Mouse (Mus musculus): ENCODE results near the gene Tox2. TPM values are rescaled to one million over a fixed set of nuclear protein-coding genes. Genes with fewer than 3 reads are reported as not detected.

Tox2 gene
- total RNA-seq (2021) = 1 to 10 TPM; 2.4 to 2.6 TPM
- long read RNA-seq, experiment 1, partial matches to known transcripts = 2 of 3 reads
- long read RNA-seq, experiment 1, other reads (novel, unspliced or antisense) = 1 of 3 reads
- long read RNA-seq, experiment 2, partial matches to known transcripts = 1 of 4 reads
- long read RNA-seq, experiment 2, other reads (novel, unspliced or antisense) = 2 of 4 reads

DNA sequence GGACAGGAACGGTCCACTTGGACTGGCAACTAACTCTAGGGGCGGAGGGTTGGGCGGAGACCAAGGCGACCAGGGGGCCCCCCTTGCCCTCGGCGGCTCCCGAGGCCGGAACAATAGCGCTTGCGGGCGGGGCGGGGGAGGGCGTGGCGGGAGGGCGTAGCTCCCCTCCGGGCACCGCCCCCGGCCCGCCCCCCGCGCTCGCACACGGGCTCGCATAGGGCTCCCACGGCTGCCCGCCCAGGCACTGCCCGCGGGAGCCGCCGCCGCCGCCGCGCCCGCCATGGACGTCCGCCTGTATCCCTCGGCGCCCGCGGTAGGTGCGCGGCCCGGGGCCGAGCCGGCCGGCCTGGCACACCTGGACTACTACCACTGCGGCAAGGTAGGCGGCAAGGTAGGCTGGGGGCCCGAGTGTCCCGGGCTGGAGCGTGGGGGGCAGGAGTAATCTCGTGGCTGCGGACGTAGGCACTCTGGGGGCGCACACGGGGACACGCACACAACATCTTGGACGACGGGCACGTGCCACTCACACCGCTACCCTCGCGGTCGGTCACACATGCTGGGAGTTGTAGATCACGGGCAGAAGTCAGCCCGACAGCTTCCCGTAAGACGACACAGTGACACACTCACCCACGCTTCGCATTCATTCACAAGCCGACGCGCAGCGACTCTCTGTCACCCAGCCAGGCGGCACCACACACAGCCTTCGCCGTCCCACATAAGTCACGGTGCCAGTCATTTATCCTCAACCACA, at the start of gene Tox2:
TSS of gene Tox2 (plus strand) at position 242 of the 751 bp plus-strand sequence.
- intact Hi-C loops (cut with DNase I) = loop anchor here (5.0 to 10.0 kb wide), 4 partner anchors 84 to 278 kb away; no protein-coding TSS in a partner anchor
- peak; percentile 59 to 77 for DNase-seq

DNA sequence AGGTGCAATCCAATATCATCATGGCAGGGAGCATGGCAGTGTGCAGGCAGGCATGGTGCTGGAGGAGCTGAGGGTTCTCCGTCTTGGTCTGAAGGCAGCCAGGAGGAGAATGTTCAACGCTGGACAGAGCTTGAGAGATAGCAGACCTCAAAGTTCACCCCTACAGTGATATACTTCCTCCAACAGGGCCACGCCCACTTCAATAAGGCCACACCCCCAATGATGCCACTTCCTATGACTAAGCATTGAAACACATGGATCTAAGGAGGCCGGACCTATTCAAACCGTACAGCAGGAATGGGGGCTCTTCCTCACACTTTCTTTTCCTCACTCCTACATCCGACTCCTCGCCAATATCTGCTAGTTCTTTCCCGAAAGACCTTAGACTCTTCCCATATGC, 48.3 kb upstream of the Tox2 start:
- no peak for DNase-seq
- intact Hi-C loops (cut with DNase I) = no loop called here

DNA sequence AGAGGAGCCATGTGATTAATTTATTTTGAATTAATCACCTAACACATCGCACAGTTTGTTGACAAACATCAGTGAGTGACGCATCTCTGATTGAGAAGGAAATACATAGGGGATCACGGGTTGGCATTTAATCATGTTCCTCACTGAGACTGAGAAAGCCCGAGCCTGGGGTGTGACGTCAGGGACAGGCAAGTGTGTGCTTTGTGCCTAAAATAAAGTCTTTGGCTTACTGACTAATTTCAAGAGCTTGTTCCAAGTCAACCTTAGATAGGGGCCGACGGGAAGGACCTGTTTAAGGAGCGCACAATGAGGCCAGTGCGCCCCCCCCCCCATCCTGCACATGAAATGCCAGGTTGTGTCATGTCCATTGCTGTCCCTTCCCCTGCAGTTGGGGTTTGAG, 43.9 kb upstream of the Tox2 start:
- DNase-seq = no peak
- intact Hi-C loops (cut with DNase I) = no loop called here

DNA sequence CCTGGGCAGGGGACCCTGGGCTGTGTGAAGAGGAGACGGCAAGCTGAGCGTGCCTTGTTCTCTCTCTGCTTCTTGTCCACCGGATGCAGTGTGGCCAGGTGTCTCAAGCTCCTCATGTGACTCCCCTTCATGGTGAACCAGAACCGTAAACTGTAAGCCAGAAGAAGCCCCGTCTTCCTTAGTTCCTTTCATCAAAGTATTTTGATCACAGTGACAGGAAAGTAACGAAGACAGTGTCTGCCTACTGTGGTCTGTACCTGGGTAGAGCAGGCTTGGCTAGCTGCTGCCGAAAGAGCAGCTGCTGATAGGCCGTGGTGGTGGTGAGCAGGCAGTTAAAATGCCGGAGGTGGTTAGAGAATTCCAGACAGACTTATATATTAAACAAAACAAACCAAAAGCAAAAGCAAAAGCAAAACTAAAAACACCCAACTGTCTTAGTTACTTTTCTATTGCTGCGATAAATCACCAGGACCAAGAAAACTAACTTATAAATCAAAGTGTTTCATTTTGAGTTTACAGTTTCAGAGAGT, 38.4 kb upstream of the Tox2 start:
- intact Hi-C loops (cut with DNase I) = no loop called here
- DNase-seq = no peak

DNA sequence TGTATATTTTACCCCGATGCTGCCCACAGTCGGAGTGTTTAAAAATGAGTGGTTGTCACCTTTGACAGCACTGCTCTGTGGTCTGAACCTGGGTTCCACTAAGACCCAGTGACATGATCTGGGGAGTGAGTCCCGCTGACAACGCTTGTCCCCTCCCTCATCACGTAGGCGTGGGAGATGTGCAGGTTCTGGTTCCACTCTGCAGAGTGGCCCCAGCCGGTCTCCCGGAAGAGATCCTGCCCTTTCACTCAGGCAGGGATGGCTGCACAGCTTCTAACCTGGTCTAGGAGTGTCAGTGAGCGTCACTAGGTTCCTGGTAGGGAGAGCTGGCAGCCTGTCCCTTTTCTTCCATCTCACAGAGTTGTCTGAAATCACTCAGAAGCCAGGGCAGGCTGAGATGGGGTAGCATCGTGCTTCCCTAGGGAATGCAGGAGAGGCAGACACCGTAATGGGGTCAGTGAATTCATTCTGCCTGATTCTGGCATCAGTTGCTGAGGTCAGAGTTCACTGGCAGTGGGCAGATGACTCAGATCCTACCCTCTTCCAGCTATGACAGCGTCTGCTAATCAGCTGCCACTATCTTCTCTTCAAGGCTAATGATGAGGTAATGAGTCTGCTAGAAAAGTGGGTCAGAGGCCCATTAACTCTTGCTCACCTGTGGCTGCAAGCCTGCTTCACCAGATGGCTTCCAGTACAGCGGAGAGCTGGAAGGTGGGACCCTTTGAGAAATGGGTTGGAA, 36.7 kb upstream of the Tox2 start:
- DNase-seq = peak in 1 of 2 experiments; percentile 16
- intact Hi-C loops (cut with DNase I) = no loop called here

DNA sequence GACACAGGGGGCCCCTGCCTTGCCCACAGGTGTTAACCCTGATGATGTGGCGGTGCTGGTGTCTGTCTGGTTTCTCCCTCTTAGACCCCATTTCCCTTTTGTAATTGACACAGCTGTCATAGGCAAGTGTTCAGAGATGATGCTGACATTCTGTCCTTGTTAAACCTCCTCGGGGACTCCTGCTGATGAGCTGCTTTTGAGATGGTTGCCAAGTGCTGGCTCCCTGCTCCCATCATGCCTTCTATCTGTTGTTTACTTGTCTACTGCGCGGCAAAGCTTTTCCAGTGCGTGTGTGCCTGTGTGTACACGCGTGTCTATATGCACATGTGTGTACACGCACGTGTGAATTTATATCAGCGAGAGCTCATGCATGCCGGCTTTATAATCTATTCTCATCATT, 31.0 kb upstream of the Tox2 start:
- intact Hi-C loops (cut with DNase I) = no loop called here
- no peak for DNase-seq

DNA sequence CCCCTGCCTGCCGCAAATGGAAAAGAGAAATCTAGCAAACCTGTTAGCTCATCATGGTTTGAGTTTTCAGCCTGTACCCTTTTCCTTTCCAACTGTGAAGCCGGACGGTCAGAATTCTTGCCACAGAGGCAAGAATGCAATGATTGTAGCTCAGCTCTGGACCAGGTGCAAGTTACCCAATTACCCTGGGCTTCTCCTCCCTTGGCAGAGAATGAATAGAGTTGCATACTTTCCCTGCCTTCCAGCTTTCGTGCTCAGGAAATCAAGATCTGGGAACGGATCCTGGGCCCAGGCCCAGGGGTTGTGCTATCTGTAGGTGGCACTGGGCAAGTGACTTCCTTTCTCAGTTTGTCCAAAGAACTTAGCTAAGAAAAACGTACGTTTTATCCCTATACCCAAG, 28.9 kb upstream of the Tox2 start:
- DNase-seq = no peak
- intact Hi-C loops (cut with DNase I) = no loop called here

DNA sequence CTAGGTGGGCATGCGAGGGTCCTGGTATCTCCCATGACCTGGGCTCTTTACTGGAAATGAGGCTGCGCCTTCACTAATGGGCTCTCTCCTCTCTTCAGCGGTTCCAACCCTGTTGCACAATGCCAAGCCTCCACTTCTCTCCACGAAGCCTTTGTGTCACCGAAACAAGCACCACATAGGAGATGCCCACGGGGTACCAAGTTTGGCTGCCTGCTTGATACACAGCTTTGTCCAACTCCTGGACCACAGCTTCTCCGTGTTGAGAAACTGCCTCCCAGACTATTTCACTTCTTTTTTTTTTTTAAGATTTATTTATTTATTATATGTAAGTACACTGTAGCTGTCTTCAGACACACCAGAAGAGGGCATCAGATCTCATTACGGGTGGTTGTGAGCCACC, 27.1 kb upstream of the Tox2 start:
- no peak for DNase-seq
- intact Hi-C loops (cut with DNase I) = no loop called here

DNA sequence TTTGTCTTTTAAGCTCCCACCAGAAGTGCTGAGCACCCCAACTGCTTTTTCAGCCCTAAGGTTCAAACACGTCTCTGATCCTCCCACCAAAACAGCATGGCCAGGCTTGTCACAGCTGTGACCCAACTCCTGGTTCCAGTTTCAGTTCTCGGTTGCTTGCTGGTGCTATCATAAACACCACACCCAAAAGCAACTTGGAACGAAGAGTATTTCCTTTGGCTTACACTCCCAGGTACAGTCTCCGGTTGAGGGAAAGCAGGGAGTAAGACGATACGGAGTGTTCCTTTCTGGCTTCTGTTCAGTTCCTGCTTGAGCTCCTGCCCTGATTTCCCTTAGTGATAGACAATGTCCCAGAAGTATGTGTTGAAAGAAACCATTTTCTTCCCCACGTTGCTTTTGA, 26.4 kb upstream of the Tox2 start:
- peak; percentile 6 to 18 for DNase-seq
- intact Hi-C loops (cut with DNase I) = no loop called here

DNA sequence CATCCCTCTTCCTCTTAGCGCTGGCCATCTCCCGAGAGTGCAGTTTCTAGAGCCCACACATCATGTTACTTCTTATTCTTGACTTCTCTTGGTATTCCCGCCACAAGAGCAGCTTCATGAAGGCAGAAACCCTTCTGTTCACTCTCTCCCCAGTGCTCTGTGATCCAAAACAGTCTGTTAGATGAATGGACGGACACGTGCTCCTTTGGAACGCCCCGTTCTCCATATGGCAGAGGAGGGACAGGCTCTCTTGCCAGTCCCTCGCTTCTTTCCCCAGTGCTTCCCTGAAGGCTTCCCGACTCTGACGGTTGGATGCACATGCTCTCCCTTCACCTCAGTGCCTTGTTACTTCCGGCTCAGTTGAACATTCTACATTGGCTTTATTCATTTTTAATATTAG, 15.4 kb upstream of the Tox2 start:
- DNase-seq = no peak
- intact Hi-C loops (cut with DNase I) = no loop called here

DNA sequence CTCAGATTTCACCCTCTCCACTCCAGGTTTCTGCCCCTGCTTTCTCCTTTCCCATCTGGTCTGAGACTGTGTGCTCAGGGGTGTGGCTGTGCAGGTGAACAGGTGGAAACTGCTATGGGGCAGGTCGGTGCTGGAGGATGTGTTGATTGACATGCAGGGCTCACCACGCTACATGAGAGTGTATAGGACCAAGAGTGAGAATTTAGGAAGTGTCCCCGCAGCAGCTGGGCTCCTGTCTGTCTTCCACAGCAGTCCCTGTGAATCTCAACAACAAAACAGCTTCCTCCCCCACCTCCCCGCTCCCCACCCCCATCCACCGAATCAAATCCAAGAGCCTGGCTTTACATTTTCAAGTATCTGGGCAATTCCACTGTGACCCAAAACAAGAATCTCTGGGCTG, 13.3 kb upstream of the Tox2 start:
- DNase-seq = no peak
- intact Hi-C loops (cut with DNase I) = no loop called here

DNA sequence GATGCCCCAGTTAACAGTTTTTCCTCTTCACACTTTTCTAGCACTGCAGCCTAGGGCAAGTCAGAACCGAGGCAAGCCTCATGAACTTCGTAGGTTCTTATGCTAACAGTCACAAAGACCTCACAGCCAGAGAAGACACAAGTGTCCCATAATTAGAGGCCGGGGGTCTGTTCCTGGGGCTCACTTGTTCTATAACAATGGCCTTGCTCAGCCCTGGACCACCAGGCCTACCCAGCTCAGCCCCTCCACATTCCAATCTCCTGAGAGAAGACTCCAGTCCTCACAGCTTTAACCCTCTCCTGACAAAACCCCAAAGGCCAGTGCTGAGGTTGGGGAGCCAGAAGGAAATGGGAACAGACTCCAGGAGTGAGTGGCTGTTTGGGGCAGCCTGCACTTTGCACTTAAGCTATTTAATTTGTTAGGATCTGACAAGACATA, 12.9 kb upstream of the Tox2 start:
- no peak for DNase-seq
- intact Hi-C loops (cut with DNase I) = no loop called here

DNA sequence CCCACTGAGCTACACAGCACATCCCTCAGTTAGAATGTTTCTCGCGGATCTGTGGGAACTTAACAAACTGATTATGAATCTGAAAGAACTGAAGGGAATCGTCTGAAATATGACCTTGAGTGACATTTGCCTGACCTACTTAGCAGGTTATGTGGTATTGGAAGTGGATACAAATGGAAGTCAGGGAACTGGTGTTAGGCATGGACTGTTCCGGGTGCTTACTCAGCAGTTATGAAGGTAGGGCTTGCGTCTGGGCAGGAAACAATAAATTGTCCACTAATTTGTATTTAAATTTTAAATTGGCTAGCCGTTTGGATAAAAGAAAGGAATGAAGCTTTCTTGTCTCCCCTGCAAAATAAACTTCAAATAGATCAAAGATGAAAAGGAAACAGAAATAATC, 10.4 kb upstream of the Tox2 start:
- intact Hi-C loops (cut with DNase I) = no loop called here
- DNase-seq = no peak

DNA sequence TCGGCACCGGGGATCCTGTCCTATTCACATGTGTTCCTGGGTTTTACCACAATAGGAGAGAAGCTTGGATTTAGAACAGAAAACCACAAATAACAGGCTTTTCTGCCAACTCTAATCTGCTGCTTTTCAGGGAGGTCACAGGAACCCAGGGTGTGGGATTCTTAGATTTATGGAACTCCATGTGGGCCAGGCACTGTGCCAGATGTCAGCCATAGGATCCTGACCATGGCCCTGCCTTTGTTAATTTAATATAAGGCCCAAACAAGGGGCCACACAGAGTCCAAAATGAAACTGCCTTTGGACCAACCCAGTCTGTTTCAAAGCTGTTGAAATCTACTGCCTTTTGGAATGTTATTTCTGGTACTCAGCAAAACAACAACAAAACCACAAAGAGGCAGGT, 8.9 kb upstream of the Tox2 start:
- intact Hi-C loops (cut with DNase I) = no loop called here
- DNase-seq = no peak

DNA sequence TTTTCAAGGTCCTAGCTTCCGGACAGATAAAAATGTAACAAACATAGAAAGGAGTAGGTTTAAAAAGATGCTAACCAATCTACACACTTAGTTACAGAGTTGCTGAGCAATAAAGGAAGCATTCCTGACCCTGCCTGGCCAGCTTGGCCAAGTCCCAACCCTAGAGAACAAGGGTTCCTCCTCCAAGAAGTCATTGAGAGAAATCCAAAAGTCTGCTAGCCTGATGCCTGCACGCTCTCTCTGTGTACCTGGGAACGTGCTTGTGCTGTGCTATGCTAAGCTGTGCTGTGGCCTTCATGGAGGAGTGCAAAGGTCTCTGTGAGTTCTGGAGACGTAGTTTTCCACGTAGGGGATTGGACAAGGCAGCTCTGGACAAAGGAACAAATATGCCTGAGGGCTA, 8.4 kb upstream of the Tox2 start:
- DNase-seq = peak; percentile 15 to 19

DNA sequence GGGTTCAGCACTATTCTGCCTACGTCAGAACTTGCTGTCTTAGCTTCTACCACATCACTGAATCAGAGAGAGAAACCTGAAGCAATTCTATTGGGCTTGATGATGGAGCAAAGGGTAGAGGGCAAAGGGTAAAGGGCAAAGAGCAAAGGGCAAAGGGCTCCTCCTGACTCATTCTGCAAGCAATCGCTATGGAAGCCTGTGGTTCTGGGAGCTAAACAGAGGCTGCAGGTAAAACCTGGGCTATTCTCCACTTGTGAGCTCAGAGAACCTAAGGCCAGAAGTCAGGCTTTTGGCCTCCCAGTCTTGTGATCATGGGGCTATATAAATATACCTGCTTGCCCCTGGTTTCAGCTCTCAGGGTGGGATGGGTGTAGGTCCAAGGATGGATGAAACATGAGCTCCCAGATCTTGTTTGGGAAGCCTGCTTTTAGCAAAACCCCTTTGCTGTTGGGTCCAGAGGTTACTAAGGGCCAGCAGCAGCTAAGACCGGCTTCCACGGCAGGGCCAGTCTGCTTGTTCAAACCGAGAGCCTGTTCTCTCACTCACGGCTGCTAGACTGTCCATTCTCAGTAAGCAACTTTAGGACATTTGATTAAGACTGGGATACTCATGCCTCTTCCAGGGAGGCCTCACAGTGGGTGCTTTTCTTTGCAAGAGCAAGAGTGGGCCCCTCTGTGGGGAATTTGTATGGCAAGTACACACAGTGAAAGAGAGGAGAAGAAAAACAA, 7.7 kb upstream of the Tox2 start:
- intact Hi-C loops (cut with DNase I) = no loop called here
- DNase-seq = no peak

More for the DNA sequence above, 8.4 kb upstream of the Tox2 start:
- intact Hi-C loops (cut with DNase I) = no loop called here

DNA sequence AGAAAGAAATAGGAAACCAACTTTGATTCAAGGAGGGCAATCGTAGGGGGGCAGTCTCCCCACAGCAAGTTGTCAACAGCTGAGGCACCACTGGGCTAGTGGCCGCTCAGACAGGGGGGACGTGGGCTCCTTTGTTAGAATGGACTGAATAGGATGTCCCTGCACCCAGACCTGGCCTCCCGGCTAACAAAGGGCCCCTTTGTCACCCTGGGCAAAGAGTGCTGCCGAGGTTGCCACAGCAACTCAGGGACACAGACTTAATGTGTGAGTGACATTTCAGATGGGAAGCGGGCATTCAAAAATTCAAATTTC, 7.1 kb upstream of the Tox2 start:
- intact Hi-C loops (cut with DNase I) = no loop called here
- DNase-seq = no peak

DNA sequence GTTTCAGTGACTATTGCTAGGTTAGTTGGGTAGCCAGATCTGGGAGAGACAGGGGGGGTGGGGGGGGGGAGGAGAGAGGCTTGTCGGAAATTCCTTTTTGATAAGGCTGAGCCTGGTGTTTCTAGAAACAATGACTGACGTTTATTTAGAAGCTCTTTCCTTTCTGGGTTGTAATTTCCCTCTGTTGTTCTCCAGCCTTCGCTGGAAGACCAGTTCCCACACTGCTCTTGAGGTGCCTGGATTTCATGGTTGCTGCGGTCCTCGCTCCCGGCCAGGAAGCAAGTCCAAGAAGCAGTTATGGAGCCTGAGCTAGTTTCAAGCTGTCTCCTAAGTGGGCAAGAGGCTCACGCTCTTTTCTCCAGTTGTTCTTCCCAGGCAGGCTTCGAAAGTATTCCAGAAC, 1.0 kb upstream of the Tox2 start:
- intact Hi-C loops (cut with DNase I) = loop anchor here (5.0 to 10.0 kb wide), 4 partner anchors 85 to 277 kb away; no protein-coding TSS in a partner anchor
- DNase-seq = peak; percentile 5 to 12

DNA sequence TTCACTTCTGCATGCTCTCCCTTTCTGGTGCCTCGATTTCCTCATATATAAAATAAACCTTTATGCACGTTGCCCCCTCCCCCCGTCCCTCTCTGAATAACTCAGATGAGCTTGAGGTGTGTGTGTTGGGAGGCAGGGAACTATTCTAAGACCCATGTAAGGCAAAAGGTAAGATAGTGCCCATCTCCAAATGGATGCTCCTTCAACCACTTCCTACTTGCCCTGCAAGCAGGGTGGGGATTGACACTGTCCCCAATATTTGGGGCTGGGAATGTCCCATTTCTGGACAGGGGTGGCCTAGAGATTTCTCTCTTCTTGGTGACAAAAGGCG, 407 bp upstream of the Tox2 start:
- intact Hi-C loops (cut with DNase I) = loop anchor here (5.0 to 10.0 kb wide), 4 partner anchors 85 to 278 kb away; no protein-coding TSS in a partner anchor
- no peak for DNase-seq

DNA sequence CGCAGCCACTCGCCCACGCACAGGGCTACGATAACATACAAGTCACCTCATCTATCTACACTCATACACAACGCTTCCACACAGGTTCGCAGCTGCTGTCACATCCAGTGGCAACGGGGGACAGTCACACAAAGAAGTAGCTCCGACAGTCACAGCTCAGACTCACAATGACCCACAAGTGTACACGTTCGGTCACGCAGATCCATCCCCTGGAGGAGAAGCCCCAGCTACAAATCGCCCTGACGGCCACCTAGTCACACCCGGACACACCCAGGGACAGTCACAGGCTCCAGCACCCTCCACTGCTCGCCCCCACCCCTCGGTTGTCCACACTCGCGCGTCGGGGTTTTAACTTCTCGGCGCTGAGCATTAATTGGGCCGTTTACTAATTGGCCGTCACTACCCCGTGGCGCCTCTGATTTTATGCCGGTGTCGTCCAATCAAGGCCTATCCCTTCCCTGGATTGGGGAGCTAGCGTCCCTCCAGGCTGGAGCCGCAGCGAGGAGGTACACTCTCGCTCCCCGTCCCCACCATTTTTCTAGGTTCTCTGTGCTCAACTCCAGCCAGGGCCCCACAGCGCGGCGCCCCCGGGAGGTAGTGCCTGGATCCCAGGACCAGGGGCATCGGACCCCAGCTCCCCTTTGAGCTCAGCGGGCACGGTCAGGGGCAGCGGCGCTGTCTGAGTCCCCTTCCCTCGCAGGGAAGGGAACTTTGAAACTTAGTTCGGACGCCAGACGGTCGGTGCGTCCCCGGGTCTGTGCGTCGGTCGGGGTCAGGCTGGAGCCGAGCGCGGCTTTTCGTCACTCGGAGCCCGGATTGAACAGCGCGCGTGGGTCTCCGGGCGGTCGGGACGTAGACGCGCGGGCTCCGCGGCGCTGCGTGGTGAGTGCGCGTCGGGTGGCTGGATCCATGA, 966 bp downstream of the Tox2 start:
- peak; percentile 13 to 33 for DNase-seq
- intact Hi-C loops (cut with DNase I) = loop anchor here (5.0 to 10.0 kb wide), 4 partner anchors 83 to 279 kb away; no protein-coding TSS in a partner anchor
